Mouse (Mus musculus) forebrain, embryonic 12.5 days (tissue): Measurements from ENCODE around the gene Lmo7. TPM values are rescaled to one million over a fixed set of nuclear protein-coding genes. Genes with fewer than 3 reads are reported as not detected.

Experiments
- ATAC-seq: fragments of 200-750 bp; cut with Nextera tagmentation; 2 replicates; pipeline ENCODE4 v1.8.0; 2017; ENCODE audit warnings: moderate TSS enrichment; ENCODE audit not compliant: low FRiP score
- H3K27ac ChIP-seq: fragments of 300-500 bp; sonication (generic); 2 replicates; pipeline ENCODE4 v1.5.1; 2016; ENCODE audit warnings: mild to moderate bottlenecking
- H3K27me3 ChIP-seq: fragments of 300-500 bp; sonication (generic); 2 replicates; pipeline ENCODE4 v1.6.1; 2016; ENCODE audit warnings: mild to moderate bottlenecking
- H3K36me3 ChIP-seq: fragments of 300-500 bp; sonication (generic); replicated peaks from 2 replicates; pipeline ENCODE4 v1.6.1; 2016; ENCODE audit warnings: mild to moderate bottlenecking
- H3K4me1 ChIP-seq: fragments of 300-500 bp; sonication (generic); 2 replicates; pipeline ENCODE4 v1.6.1; 2016
- H3K4me2 ChIP-seq: fragments of 300-500 bp; sonication (generic); 2 replicates; pipeline ENCODE4 v1.6.1; 2016; ENCODE audit warnings: mild to moderate bottlenecking, moderate library complexity
- H3K4me3 ChIP-seq: fragments of 300-500 bp; sonication (generic); replicated peaks from 2 replicates; pipeline ENCODE4 v1.5.1; 2016; ENCODE audit warnings: mild to moderate bottlenecking
- H3K9ac ChIP-seq: fragments of 300-500 bp; sonication (generic); 2 replicates; pipeline ENCODE4 v1.6.1; 2016; ENCODE audit warnings: mild to moderate bottlenecking
- H3K9me3 ChIP-seq: fragments of 300-500 bp; sonication (generic); 2 replicates; pipeline ENCODE4 v1.6.1; 2016
- WGBS: fragments of 180-500 bp; shearing (Covaris S2); methylation state at CpG from one replicate; pipeline ENCODE4 v1.1.7; 2016; 5-methylcytosine and 5-hydroxymethylcytosine counted together
- polyA plus RNA-seq: library from polyadenylated mRNA; unstranded; fragments of >200 nt; fragmentation: Nextera tagmentation; extraction: Ambion mirVana; gene quantifications from 2 replicates; pipeline ENCODE4 v1.2.1, GENCODE M21; 2016

Gene Lmo7
- polyA plus RNA-seq, 1 experiment from 2014 or later: 2.3 TPM

DNA sequence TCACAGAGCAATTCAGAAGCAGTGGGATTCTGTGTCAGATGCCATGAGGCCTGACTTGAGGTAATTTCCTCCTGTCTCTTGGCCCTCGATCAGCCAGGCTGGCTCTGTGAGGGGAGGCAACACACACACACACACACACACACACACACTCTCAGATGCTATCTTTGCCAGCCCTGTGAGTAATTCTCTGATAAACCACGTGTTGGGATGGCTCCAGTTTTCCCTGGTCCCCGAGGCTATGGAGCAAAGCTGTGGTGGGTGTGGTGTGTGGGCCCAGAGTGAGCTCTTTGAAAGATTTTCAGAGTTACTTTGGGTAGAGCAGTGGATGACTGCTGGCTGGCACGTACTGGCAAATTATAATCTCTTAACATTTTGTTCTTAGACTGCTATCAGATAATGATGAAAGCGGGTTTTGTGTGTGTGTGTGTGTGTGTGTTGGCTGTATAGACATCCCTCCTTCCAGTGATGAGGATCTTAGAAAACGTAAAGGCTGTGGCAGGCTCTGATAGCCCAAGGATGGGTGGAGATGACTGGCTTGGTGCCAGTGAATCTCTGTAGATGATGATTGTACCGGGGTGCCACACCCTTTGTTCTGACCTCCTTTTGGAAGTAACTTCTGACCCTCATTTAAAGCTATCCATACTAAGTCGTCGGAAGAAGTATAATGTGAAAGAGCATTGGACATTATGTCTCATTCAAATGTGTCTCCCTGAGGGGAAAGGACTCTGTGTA, 140.6 kb downstream of the Lmo7 start:
- no peak overlapping the region for H3K4me3 ChIP-seq
- H3K36me3 ChIP-seq: no peaks in the 10 kb centered on the region
- WGBS: 74% methylated on average over 9 of the region's 9 CpGs
- H3K4me1 ChIP-seq: no peaks in the 10 kb centered on the region
- H3K9ac ChIP-seq: no peak overlapping the region
- no peak for ATAC-seq
- H3K27me3 ChIP-seq: no peaks in the 10 kb centered on the region
- no peak overlapping the region for H3K27ac ChIP-seq
- H3K9me3 ChIP-seq: no peaks in the 10 kb centered on the region
- H3K4me2 ChIP-seq: no peak overlapping the region

DNA sequence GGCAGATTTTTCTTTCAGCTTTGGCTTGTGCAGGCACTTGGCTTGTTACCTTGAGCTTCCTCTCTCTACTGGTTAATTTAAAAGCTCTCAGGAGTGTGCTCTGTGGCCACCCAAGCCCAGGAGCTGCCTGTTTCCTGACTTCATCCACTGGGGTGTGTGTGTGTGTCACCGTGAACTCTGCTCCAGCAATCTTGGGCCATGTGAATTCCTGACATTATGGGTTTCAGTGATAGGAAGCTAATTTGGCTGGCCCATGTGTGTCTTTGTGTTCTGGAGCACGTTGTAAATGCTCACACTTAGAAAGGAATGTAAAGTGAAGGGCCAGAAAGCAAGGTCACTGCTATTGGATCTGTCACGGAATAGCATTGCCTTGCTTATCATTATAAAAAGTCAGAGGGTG, 143.1 kb downstream of the Lmo7 start:
- Histone ChIP-seq H3K9ac (no peak overlapping the region), H3K9me3 (no peaks in the 10 kb centered on the region), H3K4me3 (no peak overlapping the region), H3K27me3 (no peaks in the 10 kb centered on the region), H3K36me3 (no peaks in the 10 kb centered on the region), H3K27ac (no peak overlapping the region), H3K4me1 (no peaks in the 10 kb centered on the region), H3K4me2 (no peak overlapping the region)
- 77% methylated on average over 3 of the region's 3 CpGs for WGBS
- ATAC-seq: no peak

DNA sequence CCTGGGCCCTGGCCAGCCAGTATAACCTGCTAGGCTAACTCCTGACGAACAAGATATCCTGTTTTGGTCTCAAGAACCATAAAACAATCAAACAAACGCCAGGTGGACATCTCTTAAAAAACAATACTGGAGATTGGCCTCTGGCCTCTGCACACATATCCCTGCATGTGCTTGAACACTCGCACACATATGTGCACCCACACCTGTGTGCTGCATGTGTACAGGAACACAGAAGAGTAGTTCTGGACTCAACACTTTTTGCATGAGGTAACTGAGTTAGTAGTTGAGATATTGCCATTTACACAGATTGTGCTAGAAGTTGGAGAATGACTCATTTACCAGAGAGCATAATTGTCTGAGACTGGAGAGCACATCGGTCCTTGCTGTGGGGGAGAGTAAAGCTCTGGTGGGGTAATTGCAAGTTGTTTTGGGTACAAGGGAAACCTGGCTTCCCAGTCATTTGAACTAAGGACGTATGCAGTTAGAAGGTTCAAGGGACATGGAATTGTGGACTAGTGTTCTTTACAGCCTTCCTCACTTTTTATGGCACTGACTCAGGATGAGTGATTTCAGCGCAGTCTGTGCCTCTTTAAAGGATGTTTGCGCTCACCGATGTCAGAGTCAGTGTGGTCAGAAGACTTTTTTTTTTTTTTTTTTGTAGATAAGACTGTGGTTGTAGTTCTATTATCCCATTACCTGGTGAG, 148.7 kb downstream of the Lmo7 start:
- Histone ChIP-seq H3K9ac (no peak overlapping the region), H3K4me3 (no peak overlapping the region), H3K27me3 (no peaks in the 10 kb centered on the region), H3K36me3 (no peaks in the 10 kb centered on the region), H3K9me3 (no peaks in the 10 kb centered on the region), H3K4me1 (no peaks in the 10 kb centered on the region), H3K4me2 (no peak overlapping the region), H3K27ac (no peak overlapping the region)
- 81% methylated on average over 8 of the region's 8 CpGs for whole genome bisulfite sequencing
- no peak for ATAC-seq

DNA sequence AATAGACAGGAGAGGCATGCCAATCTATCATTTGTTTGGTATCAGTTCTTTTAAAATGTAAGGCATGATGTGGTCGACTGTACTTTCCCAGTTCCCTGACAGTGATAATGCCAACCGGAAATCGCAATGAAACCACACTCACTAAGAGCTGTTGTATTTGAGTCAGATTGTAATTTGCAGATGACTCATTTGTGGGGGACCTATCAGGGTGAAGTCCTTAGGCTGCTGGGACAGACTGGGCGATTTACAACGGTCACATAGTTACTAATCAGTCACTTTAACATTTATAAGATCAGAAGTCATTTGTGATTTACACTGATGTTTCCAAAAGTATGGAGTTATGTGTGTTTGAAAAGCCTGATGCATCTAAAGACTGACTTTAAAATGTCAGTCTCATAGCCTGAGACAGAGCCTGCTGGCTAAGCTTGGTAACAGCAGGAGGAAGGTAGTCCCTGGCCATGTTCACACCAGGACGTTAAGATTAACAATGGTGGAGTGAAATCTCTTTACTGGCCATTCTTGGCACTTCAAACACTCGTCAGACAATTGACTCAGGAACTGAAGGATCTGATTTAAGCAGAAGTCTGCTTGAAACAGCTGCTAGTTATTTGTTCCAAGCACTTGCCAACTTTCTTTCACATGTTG, 149.4 kb downstream of the Lmo7 start:
- WGBS: 48% methylated on average over 7 of the region's 7 CpGs
- H3K36me3 ChIP-seq: no peaks in the 10 kb centered on the region
- no peaks in the 10 kb centered on the region for H3K9me3 ChIP-seq
- no peak overlapping the region for H3K27ac ChIP-seq
- H3K4me3 ChIP-seq: no peak overlapping the region
- no peak for ATAC-seq
- no peak overlapping the region for H3K4me2 ChIP-seq
- H3K9ac ChIP-seq: no peak overlapping the region
- H3K4me1 ChIP-seq: no peaks in the 10 kb centered on the region
- no peaks in the 10 kb centered on the region for H3K27me3 ChIP-seq

DNA sequence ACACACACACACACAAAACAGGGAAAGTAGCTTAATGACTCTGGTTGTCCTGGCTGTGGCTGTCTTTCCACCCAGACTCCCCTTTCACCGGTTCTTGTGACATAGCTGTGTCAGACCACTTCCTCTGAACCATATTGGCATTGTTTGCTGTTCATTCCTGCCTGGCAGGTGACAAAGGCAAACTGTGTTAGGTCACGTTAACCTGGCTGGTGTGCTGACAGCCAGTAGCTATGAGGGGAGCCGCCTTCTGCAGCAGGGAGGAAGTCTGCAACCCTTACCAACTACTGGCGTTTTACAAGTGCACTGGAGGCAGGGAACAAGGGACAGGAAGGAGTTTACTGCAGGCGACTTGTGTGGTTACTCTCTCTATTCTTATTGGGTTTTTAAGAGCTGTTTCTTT, 153.2 kb downstream of the Lmo7 start:
- H3K9ac ChIP-seq: no peak overlapping the region
- no peaks in the 10 kb centered on the region for H3K9me3 ChIP-seq
- no peaks in the 10 kb centered on the region for H3K36me3 ChIP-seq
- H3K4me3 ChIP-seq: no peak overlapping the region
- WGBS: 53% methylated on average over 5 of the region's 5 CpGs
- H3K27ac ChIP-seq: no peak overlapping the region
- no peak for ATAC-seq
- H3K27me3 ChIP-seq: no peaks in the 10 kb centered on the region
- no peak overlapping the region for H3K4me2 ChIP-seq
- no peaks in the 10 kb centered on the region for H3K4me1 ChIP-seq

DNA sequence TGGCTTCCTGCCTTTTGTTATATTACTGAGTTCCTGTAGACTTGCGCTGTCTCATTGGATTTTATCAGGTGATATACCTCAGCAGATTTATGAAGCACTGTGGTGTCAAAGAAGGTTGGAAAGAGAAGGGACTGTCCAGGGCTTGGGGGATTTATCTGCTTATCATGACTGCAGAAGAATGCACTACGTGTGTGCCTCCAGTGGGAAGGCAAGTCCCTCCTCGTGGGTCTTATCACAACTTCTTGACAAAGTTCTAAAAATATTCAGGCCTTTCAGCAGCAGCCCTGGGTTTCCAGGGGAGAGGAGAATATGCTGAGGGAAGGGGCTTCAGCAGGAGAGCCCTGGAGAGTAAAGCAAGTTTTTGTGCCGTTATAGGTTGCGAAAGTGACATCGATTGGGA, 154.0 kb downstream of the Lmo7 start:
- no peaks in the 10 kb centered on the region for H3K27me3 ChIP-seq
- no peak overlapping the region for H3K4me3 ChIP-seq
- no peaks in the 10 kb centered on the region for H3K9me3 ChIP-seq
- H3K9ac ChIP-seq: no peak overlapping the region
- no peaks in the 10 kb centered on the region for H3K36me3 ChIP-seq
- 90% methylated on average over 6 of the region's 6 CpGs for WGBS
- H3K4me1 ChIP-seq: no peaks in the 10 kb centered on the region
- no peak for ATAC-seq
- no peak overlapping the region for H3K4me2 ChIP-seq
- no peak overlapping the region for H3K27ac ChIP-seq

DNA sequence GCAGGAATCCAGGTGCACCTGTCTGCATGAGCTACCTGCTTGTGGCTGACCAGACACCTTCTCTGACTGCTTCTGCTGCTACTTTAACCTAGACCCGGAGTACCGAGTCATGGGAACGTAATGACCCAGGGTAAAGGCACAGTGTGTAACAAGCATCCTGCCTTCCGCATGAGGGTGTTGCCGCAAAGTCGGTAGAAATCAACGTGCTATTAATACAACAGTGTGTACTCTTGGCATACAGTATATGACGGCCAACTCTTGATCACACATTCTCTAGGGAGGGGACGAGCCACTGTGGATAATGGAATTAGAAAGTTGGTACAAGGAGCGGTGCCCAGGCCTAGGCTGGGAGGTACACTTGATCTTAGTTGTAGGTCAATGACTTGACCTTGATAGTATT, 156.6 kb downstream of the Lmo7 start:
- H3K27me3 ChIP-seq: no peaks in the 10 kb centered on the region
- no peaks in the 10 kb centered on the region for H3K36me3 ChIP-seq
- ATAC-seq: no peak
- 94% methylated on average over 10 of the region's 10 CpGs for WGBS
- H3K27ac ChIP-seq: no peak overlapping the region
- H3K9ac ChIP-seq: no peak overlapping the region
- H3K4me1 ChIP-seq: no peaks in the 10 kb centered on the region
- no peak overlapping the region for H3K4me2 ChIP-seq
- no peaks in the 10 kb centered on the region for H3K9me3 ChIP-seq
- H3K4me3 ChIP-seq: no peak overlapping the region

DNA sequence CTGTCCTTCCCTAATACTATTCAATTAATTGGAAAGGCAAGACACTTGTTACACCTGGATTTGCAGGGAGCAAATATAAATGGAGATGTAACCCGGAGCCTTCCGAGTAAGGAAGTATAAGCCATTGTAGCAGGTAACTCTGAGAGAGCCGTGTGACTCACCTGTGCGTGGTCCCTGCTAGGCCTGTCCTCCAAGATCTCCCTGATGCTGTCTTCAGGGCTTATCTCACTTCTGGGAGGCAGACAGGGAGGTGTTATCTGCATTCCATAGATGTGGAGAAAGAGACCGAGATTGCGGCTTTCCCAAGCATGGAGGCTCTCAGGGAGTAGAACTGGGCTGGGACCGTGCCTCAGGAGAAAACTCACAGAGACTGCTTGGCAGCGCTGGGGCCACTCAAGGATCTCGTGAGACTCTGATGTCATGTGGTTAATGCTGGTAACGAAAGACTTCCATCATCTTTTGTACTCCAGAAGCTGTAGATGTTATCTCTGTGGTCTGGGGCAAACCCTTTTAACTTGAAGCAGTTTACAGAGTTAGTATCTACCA, 162.2 kb downstream of the Lmo7 start:
- no peak for ATAC-seq
- H3K4me1 ChIP-seq: no peaks in the 10 kb centered on the region
- H3K9ac ChIP-seq: no peak overlapping the region
- no peaks in the 10 kb centered on the region for H3K36me3 ChIP-seq
- H3K4me3 ChIP-seq: no peak overlapping the region
- no peaks in the 10 kb centered on the region for H3K27me3 ChIP-seq
- no peaks in the 10 kb centered on the region for H3K9me3 ChIP-seq
- H3K4me2 ChIP-seq: no peak overlapping the region
- 90% methylated on average over 10 of the region's 10 CpGs for WGBS
- H3K27ac ChIP-seq: no peak overlapping the region

DNA sequence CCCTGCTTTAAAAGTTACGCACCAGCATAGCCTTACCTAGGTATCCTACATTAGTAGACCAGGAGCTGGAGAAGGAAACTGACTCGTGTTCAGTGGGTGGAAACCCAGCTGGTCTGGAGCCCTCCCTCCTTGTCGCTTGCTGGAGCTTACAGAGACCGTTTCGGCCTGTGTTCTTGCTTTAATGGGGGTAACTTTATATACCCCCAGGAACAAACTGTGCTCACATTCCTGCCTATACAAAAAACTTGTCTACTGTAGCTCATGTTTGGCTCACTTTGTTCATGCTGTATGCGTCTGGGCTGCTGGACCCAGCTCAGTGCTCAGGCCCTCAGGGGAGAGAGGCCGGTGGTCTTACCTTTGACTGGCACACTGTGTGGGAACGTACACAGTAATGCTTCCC, 162.7 kb downstream of the Lmo7 start:
- ATAC-seq: no peak
- H3K9me3 ChIP-seq: no peaks in the 10 kb centered on the region
- H3K27me3 ChIP-seq: no peaks in the 10 kb centered on the region
- H3K27ac ChIP-seq: no peak overlapping the region
- H3K4me1 ChIP-seq: no peaks in the 10 kb centered on the region
- H3K36me3 ChIP-seq: no peaks in the 10 kb centered on the region
- no peak overlapping the region for H3K4me3 ChIP-seq
- H3K9ac ChIP-seq: no peak overlapping the region
- 82% methylated on average over 8 of the region's 8 CpGs for WGBS
- H3K4me2 ChIP-seq: no peak overlapping the region

DNA sequence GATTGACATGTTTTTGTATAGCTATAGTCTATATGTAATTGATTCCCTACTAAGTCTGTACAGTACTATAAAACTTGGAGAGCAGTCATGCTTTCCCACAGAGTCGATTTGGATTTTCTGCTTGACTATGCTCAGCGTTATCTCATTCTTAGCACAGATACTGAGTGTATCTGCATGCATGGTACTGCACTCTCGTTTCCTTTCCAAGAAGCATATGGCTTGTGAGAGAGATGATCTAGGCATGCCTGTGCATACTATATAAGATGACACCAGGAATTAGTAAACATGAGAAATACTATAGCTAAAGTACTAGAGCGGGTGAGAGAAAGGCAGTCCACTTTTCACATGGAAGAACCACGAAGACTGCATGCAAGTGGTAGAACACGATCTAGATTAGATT, 163.5 kb downstream of the Lmo7 start:
- 93% methylated on average over 6 of the region's 6 CpGs for WGBS
- Histone ChIP-seq H3K4me2 (no peak overlapping the region), H3K27me3 (no peaks in the 10 kb centered on the region), H3K36me3 (no peaks in the 10 kb centered on the region), H3K9me3 (no peaks in the 10 kb centered on the region), H3K9ac (no peak overlapping the region), H3K4me1 (no peaks in the 10 kb centered on the region), H3K4me3 (no peak overlapping the region), H3K27ac (no peak overlapping the region)
- ATAC-seq: no peak

DNA sequence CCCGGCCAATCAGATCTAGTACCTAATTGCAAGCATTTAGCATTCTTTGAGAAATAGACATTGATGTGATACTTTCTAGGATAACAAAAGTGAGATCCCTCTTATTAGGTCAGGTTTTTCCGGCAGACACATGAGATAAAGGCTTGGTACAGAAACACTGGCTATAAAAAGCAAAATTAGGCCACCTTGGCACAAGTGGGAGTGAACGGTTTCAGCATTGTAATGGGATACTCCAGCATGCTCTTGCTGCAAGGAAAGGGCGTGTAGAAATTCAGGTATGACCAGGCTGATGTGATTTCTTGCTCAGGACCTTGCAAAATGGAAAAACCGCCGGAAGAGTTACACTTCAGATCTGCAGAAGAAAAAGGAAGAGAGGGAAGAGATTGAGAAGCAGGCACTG, 168.5 kb downstream of the Lmo7 start:
- Histone ChIP-seq H3K36me3 (no peaks in the 10 kb centered on the region), H3K9me3 (no peaks in the 10 kb centered on the region), H3K4me3 (no peak overlapping the region), H3K27me3 (no peaks in the 10 kb centered on the region), H3K27ac (no peak overlapping the region), H3K4me1 (no peaks in the 10 kb centered on the region), H3K4me2 (no peak overlapping the region), H3K9ac (no peak overlapping the region)
- WGBS: 89% methylated on average over 6 of the region's 6 CpGs
- no peak for ATAC-seq

DNA sequence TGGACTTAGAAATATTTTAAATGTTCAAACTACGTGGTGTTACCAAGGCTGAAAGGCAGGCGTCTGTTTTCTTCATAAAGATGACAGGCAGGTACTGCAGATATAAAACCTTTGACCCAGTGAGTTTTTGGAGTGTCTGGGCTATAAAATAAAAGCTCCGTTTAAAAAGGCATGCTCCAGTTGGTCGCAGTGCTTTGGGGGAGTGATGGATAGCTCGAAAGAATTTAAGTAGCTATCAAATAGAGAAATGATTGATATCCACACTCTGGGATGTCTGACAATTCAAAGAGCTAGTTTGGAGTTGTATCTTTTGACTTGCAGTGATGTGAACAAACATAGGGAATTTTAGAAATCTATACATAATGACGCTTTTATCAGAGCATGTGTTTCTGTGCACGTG, 171.7 kb downstream of the Lmo7 start:
- Histone ChIP-seq H3K9ac (no peak overlapping the region), H3K36me3 (no peaks in the 10 kb centered on the region), H3K27me3 (no peaks in the 10 kb centered on the region), H3K27ac (no peak overlapping the region), H3K9me3 (no peaks in the 10 kb centered on the region), H3K4me1 (no peaks in the 10 kb centered on the region), H3K4me2 (no peak overlapping the region), H3K4me3 (no peak overlapping the region)
- no peak for ATAC-seq
- WGBS: 89% methylated on average over 7 of the region's 7 CpGs
